Mouse (Mus musculus): Measurements from ENCODE around the gene Zfp598.

Gene Zfp598

DNA sequence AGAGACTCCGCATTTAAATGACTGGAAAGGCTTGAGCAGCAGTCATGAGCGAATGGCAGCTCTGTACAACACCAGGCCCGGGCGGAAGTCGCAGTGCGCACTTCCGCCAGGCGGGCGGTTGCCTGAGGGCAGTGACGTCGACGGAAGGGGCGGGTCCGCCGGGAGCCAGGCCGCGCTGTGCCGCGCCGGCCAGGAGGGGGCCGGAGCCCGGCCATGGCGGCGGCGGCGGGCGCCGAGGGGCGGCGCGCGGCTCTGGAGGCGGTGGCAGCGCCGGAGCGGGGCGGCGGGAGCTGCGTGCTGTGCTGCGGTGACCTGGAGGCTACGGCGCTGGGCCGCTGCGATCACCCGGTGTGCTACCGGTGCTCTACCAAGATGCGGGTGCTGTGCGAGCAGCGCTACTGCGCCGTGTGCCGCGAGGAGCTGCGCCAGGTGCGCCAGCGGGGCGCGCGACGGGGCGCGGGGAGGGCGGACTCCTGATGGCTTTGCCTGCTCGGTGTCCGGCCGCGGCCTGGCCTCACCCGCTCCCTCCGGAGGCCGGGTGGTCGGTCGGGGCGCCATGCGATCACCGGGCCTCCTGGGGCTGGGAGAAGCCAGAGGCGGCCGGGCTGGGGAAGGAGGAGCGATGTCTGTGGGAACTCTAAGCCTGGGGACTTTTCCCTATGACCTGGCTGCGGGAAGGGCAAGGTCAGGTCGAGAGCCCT, at the start of gene Zfp598:
Zfp598 (plus strand) TSS at position 143 of the 701 bp plus-strand sequence.
- DNase-seq (ENCODE audit: low spot score): peak; percentile 78

DNA sequence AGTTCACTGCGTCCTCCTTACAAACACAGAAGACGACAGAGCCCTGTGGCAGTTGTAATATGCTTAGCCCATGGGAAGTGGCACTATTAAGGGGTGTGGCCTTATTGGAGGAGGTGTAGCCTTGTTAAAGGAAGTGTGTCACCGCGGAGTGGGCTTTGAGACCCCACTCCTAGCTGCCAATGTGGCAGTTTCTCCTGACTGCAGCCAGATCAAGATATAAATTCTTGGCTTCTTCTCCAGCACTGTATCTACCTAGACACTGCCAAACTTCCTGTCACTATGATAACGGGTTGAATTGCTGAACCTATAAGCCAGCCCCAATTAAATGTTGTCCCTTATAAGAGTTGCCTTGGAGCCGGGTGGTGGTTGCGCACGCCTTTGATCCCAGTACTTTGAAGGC, 44.0 kb upstream of the Zfp598 start:
- DNase-seq (ENCODE audit: low spot score): no peak

DNA sequence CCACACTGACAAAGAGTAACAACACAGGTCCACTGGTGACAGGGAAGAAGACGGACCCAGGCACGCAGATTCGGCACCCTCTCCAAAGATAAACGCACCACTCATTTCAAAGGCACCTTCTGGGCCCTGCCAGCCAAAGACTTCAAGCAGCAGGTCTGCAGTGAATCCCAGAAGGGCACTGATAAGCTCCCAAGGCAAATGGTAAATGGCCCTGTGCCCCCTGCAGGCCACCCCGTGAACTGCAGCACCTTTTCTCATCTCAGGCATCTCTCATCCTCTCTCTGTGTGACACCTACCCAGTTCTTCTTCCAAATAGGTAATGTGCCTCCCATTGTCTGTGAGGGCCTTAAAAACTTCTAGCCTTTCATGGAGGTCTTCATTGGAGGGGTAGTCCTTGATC, 40.8 kb upstream of the Zfp598 start:
- peak; percentile 79 for DNase-seq (ENCODE audit: low spot score)

DNA sequence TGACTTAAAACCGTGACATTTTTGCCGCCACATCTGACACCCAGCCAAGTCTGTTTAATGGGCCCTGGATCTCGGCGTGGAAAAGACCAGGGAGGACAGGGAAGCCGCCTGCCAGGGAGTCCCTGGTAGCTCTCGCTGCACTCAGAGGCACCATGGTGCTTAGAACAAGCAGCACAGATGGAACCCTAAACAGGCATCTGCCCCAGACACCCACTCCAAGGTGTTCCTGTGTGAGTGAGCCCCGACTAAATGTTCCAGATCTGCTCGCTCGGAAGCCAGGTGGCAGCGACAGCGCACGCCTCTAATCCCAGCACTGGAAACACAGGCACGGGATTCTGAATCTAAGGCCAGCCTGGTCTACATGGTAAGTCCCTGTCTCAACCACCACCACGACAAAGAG, 39.4 kb upstream of the Zfp598 start:
- peak; percentile 70 for DNase-seq (ENCODE audit: low spot score)

DNA sequence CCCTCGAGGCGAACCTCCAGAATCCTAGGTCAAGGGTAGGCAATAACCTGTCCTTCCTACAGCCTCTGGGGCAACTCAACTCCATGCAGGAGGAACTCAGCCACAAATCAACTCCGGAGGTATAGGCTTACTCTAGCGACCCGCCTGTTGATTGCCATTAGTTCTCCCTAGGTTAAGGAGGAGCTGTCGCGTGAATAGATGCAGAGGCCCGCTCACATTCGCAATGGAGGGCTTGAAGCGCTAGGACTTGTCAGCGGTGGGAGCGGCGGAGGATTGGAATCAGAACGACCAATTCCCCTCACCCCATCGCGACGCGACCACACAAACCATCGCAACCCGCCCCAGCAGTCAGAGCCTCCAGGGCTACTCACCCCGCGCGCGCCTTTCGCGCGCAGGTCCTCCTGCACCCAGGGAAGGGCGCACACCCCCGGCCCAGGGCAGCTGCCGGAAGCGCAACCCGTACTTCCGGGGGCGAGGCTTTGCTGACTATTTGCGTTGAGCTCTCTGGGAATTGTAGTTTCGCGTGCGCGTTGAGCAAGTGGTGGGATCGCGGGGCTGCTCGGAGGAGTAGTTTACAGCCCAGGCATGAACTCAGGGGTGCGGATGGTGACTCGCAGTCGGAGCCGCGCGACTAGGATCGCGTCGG, 37.2 kb upstream of the Zfp598 start, which contains the start of the genes Tsc2 and Nthl1:
Tsc2 (minus strand) TSS at position 464 of the 646 bp plus-strand sequence.
Nthl1 (plus strand) TSS at position 514 of the 646 bp plus-strand sequence.
- DNase-seq (ENCODE audit: low spot score): peak; percentile 68

DNA sequence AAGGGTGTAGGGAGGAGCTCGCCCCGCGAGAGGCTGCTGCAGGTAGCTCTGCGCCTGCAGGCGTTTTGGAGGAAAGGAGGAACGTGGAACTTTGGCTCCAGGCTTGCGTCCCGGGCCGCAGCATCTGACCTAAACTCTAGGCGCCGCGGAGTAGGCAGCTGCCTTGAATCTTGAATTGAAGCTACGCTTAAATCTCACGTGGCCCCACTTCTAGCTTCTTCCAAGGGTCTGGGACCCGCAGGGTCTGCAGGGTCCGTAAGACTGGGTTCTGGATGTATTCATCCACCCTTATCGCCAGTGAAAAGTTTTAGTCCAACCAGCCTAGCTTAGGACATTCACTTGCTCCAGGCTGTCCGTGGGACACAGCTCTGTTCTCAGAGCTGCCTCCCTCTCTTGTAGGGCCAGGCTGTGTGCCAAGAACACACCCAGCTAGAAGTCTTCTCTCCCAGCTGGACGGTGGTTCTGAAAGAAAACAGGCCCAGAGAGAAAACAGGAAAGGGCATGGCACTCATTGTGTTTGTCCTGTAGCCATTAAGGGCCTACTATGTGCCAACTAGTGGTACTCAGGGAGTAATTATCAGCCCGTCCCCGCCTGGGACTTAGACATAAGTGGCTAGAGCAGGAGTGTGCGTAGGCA, 36.6 kb upstream of the Zfp598 start:
- DNase-seq (ENCODE audit: low spot score): no peak

DNA sequence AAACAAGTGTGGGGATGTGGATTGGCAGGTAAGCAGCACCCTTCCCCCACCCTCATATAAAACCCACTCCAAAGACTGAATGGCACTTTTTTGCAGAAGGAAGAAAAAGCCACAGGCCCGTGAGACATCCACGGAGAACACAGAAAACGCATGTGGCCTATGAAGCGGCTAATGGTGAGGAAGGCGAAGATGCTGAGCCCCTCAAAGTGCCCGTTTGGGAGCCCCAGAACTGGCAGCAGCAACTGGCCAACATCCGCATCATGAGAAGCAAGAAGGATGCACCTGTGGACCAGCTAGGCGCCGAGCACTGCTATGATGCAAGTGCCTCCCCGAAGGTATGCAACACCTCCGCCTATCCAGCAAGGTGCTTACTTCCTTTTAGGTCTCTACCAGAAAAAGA, 35.7 kb upstream of the Zfp598 start:
- DNase-seq (ENCODE audit: low spot score): no peak

DNA sequence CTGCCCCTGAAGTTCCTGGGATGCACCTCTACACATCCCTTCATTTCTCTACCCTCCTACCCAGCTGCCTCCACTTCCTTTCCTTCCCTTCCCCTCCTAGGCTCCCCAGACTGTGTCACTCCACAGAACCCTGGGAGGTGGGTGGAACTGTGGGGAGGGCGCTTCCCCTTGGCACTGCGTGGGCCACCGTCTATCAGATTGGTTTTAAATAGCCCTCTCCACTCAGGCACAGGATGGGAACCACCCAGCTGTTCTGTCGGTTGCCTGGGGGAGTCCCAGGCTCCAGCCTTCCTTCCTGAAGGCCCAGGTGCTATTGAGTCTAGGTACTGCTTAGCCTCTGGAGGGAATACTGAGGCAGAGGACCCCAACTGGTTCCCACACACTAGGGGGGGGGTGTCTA, 34.5 kb upstream of the Zfp598 start:
- DNase-seq (ENCODE audit: low spot score): no peak

DNA sequence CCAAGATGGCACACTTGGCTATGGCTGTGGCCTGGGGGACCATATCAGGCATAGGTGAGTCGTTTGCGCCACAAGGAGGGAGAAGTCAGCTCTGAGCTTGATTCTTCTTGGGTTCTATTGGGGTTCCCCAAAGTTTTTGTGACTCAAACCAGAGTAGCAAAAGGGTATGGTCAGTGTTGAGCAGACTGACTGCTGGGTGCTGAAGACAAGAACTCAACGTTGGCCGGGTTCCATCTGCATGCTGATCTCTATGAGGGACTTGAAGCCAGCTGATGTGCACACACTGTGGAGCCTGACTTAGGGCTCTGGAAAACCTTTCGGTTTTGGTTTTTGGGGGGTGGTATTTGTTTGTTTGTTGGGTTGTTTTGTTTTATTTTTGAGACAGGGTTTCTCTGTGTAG, 33.8 kb upstream of the Zfp598 start:
- no peak for DNase-seq (ENCODE audit: low spot score)

DNA sequence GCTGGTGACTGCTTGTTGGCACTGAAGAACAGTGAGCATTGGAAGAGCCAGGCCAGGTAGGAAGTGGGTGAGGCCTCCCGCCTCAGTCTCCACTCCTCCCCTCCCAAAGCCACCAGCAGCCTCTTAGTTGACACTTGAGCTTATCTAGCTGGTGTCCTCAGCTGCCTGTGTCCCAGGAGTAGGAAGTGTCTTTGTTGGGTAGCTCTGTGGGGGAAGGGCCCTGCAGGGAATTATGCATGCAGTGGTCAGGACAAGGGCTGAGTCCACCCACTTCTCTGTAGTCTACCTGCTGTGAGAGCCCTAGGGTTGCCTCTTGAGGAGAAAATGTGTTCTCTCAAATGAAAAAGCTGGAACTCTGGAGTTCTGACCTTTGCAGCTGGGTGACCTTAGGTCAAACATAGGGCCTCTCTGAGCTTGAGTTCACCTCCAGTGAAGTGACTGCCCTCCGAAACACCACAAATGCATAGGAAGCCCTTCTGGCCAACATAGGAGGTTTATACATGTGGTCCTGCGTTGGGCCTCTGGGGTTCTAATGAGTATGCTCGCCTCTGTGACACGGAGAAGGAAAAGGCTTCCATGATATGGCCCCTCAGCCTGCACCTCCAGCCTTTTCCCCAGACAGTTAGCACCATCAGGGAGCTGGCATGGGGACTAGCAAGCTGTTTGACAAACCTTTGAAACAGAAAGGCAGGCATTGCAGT, 32.6 kb upstream of the Zfp598 start:
- DNase-seq (ENCODE audit: low spot score): no peak

DNA sequence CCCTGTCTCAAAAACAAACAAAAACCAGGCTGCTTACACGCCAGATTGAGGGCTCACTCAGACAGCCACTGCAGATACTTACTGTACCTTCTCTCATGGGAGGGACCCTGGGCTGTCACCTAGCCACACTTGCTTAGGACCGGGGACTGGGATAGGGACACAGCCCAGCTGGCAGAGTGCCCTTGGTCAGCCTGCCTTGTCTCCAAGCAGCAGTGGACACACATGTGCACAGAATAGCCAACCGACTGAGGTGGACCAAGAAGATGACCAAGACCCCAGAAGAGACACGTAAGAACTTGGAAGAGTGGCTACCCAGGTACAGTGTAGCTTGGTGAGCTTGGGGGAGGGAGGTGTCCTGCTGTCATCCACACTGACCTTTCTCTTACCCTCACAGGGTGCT, 31.3 kb upstream of the Zfp598 start:
- no peak for DNase-seq (ENCODE audit: low spot score)

DNA sequence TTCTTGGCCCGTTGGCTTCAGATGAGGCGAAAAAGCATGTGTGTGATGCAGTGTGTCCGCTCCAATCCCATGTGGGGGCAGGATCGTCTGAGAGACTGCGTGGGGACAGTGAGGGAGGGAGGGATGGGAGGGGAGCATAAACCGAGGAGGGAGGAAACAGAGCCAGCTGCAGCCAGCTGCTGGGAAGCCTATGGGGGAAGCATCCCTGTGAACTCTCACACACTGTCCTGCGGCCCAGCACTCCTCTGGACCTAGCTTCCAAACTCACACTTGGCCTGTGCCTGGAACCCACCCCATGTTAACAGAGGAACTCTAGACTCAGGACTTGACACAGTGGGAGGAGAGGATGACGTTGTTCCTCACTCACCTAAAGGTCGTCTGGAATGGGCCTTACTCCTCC, 30.6 kb upstream of the Zfp598 start:
- no peak for DNase-seq (ENCODE audit: low spot score)

DNA sequence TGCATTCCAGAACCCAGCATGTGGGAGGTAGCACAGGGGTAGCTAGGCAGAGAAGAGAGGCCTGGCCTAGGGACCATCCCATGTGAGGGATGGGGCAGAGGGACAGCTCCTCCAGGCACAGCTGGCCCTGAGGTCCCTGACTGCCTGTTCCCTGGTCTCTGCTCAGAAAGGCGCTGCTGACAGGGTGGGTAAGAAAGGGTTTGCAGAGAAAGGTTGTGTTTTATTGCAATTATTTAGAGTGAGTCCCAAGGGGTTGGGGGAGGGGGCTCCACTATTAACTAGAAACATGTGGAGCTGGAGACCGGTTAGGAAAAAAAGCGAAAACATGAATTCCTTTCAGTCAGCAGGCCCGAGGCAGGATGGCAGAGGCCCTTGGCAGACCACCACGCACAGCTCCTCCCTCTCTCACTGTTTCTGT, 29.9 kb upstream of the Zfp598 start:
- no peak for DNase-seq (ENCODE audit: low spot score)

DNA sequence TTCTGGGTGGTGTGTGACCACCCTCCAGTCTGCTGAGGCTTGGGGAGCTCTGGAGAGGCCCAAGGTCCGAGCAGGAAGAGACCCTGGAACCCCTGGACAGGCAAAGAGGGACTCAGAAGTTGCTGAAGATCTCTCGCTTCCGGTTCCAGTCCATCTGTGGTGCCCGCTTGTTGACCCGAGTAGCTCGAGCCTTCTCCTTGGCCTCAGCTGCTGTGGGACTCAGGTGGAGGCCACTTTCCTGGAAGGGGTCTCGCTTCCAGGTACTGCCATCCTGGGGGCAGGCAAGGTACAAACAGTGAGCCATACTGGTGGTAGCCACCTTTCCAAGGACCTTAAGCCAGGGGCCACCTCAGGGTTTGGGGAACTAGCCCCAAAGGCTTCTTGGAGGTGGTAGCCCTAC, 29.4 kb upstream of the Zfp598 start:
- DNase-seq (ENCODE audit: low spot score): no peak

DNA sequence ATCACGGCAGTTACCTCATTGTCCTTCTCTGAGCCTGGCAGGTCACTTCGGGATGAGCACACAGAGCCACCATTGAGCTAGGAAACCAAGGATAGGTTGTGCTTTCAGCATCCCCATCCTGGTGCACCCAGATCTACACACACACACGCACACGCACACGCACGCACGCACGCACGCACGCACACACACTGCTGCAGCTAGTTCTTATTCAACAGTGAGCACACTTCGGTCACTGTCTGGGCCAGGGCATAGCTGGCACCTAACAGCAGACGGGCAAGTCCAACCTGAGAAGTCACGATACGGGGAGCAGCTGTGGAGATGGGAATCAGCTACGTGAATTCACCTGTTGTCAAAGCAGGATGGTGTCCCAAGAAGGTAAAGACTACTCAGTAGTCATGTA, 28.9 kb upstream of the Zfp598 start:
- DNase-seq (ENCODE audit: low spot score): no peak

DNA sequence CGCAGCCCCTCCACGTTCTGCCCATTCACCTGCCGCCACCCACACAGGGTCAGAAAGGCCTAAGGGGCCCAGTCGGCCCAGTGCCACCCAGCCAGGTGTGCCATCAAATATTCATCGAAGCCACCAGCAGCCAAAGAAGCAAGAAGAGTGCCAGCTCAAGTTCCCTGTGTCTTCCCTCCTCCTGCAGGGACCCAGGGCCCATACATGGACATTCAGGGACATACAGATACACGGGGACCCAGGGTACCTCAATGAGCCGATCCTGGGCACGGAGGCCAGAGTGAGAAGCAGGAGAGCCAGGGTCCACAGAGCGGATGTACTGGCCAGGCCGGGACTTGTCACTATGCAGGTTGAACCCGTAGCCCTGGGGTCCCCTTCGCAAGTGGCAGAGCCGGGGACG, 27.5 kb upstream of the Zfp598 start:
- DNase-seq (ENCODE audit: low spot score): no peak

DNA sequence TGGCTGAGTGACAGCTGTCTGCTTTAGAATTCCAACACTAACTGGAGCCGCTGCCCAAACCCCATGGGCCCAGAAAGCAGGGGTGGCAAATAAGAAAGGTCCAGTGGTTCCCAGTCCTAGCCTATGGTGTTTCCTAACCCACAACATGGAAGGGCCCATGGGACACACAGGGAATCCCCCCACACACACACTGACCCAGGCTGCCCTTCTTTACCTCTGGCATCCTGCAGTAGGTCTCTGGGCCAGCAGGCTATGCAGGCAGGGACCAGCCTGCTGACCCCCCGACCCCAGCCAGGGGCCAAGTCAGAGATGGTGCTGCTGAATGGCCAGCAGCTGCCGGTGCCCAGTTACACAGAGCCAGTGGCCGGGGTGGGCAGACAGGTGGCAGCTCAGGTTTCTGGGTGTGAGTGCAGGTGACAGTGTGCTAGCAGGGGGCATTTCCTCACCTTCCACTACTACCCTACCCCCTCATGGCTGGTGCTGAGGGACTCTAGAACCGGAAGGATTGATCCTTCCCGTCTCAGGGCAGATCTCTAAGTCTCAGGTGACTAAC, 26.6 kb upstream of the Zfp598 start:
- DNase-seq (ENCODE audit: low spot score): no peak

DNA sequence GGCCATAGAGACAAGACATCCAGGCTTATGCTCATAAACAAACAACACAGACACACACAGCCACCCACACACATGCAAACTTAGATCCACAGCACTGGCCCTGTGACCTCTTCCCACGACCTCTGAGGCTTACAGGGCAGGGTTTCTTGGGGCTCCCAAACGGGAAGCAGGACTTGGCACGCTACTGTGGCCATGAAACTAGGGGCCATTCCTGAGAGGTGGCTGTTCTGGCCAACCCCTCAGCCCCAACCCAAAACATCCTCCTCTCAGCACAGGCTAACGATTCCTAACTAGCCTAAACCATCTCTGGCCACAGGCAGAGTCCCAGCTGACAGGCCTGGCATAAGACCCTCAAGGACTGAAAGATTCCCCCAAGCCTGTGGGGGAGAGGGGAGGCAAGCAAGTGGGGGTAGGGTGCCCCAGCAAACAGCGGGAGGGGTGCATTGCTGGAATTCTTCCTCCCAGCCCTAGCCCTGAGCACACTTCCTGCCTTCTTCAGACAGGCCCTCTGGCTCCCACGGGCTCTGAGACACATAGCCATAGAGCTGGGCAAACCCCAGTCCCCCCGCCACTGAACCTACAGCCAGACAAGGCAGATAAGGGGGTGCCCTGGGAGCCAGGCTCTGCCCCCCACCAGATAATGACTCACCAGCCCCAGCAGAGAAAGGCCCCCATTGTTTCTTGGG, 25.3 kb upstream of the Zfp598 start:
- no peak for DNase-seq (ENCODE audit: low spot score)

DNA sequence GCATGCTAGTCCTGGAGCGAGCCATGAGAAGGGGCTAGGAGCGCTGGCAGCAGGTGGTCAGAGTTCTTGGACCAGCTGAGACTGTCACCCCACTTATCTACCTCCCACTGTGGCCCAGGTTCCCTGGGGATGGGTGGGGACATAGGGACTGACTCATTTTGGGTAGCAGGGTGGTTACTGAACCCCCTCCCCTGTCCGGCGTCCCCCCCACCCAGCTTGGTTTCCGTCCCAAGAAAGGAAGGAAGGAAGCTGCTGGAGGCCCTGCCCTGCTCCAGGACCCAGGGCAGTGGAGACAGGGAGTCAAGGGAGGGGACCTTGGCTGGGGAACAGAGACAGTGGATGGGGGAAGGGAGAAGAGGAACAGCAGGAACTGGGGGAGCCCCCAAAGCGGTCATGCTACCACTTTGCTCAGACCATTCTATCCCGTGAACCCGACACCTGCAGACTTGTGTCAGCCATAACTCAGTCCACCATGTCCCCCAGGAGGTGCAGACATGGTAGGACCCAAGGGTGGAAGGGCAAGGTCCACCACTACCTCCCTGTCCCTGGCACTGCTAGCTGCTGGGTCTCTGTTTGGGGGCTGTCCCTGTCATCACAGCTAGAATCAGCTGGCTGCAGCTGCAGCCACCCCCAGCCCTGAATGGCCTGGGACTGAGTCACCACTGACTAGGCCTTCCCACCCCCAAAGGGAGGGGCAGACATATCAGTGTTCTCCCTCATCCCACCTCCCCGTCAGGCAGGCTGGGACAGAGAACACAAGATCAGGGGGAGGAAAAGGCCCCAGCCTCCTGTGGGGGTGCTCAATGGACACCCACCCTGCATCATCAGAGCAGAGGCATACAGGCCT, 24.4 kb upstream of the Zfp598 start:
- DNase-seq (ENCODE audit: low spot score): no peak

DNA sequence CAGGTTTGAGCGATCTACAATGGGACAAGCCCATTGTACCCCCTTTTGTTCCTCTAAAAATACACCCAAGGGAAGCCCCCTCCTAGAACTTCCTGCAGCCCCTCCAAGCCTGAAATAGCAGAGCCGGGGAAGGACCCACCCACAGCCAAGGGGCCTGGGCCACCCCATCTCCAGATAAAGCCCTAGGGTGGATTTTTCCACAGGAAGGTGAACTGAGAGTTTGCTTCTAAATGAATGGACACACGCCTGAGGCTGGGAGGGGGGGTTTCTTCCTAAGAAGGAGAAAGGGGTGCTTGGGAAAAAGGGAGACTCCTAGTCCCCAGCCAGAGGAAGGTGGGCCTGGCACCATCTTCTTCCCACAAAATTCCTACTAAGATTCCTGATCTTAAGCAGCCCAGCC, 23.6 kb upstream of the Zfp598 start:
- DNase-seq (ENCODE audit: low spot score): no peak

DNA sequence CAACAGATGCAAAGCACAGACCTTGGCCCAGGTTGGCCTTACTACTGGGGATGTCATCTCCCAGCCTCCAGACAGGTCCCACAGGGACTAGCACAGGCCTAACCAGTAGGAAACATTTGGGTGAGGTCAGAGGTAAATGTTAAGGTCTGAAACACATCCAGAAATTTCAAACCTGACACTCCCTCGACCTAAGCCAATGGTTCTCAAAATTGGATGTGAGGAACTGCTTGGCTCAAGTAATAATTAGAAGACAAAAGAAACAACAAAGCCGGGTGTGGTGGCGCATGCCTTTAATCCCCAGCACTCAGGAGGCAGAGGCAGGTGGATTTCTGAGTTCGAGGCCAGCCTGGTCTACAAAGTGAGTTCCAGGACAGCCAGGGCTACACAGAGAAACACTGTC, 23.1 kb upstream of the Zfp598 start:
- no peak for DNase-seq (ENCODE audit: low spot score)

Data from layer of hippocampus, adult 9-10 months (tissue).